Mouse (Mus musculus): ENCODE measurements around the gene Gas7. TPM values are rescaled to one million over a fixed set of nuclear protein-coding genes. Genes with fewer than 3 reads are reported as not detected.

Gene Gas7
- total and polyA plus RNA-seq, 2 experiments, result 1.5 to 1.7 TPM

GRCm38 (mm10) chr11:67531926-67532565 is 76.8 kb downstream of the Gas7 start:
- peaks cover 28% of the 10 kb centered on the region for H3K4me1 ChIP-seq (ENCODE audit: control insufficient read depth, insufficient read depth, low read length)
- no peak overlapping the region for H3K4me3 ChIP-seq (ENCODE audit: insufficient read depth, low read depth, low read length)
- H3K27ac ChIP-seq (replicated peaks; ENCODE audit: insufficient read depth, low read depth, low read length), result no peak overlapping the region
- 51% methylated on average over 6 of the region's 6 CpGs for WGBS
- no peak overlapping the region for H3K9ac ChIP-seq (ENCODE audit: low read depth, low read length)
- TF ChIP-seq CTCF (IDR thresholded peaks at IDR 0.05; ENCODE audit: low read depth, low read length), result no peak
- no peaks in the 10 kb centered on the region for H3K36me3 ChIP-seq (ENCODE audit: control insufficient read depth, insufficient read depth, low read length)
- H3K79me2 ChIP-seq (ENCODE audit: control insufficient read depth, insufficient read depth, low read length), result no peaks in the 10 kb centered on the region
- peak; percentile 67 for DNase-seq (ENCODE audit: extremely low read depth, low read depth, low spot score)
- H3K27me3 ChIP-seq (ENCODE audit: control insufficient read depth, insufficient read depth, low read length), result no peaks in the 10 kb centered on the region

- Histone ChIP-seq H3K4me3 (ENCODE audit: insufficient read depth, low read depth, low read length) (no peak overlapping the region), H3K27me3 (ENCODE audit: control insufficient read depth, insufficient read depth, low read length) (no peaks in the 10 kb centered on the region), H3K9ac (ENCODE audit: low read depth, low read length) (no peak overlapping the region), H3K79me2 (ENCODE audit: control insufficient read depth, insufficient read depth, low read length) (no peaks in the 10 kb centered on the region), H3K27ac (replicated peaks; ENCODE audit: insufficient read depth, low read depth, low read length) (0 out of 2 replicates have a peak overlapping the region, but pooled peaks have one; percentile 2), H3K36me3 (ENCODE audit: control insufficient read depth, insufficient read depth, low read length) (no peaks in the 10 kb centered on the region), H3K4me1 (ENCODE audit: control insufficient read depth, insufficient read depth, low read length) (peaks cover 21% of the 10 kb centered on the region)
- TF ChIP-seq CTCF (IDR thresholded peaks at IDR 0.05; ENCODE audit: low read depth, low read length) (no peak), POLR2A (IDR thresholded peaks at IDR 0.05; ENCODE audit: extremely low read depth, insufficient read depth, low read length) (no peak)
- peak; percentile 71 for DNase-seq (ENCODE audit: extremely low read depth, low read depth, low spot score)
- 81% methylated on average over 10 of the region's 10 CpGs for WGBS
These were observed 77.5 kb downstream of the Gas7 start for GRCm38 (mm10) chr11:67532728-67533127.

- H3K27me3 ChIP-seq (ENCODE audit: control insufficient read depth, insufficient read depth, low read length), result no peaks in the 10 kb centered on the region
- TF ChIP-seq POLR2A (IDR thresholded peaks at IDR 0.05; ENCODE audit: extremely low read depth, insufficient read depth, low read length) (no peak), CTCF (IDR thresholded peaks at IDR 0.05; ENCODE audit: low read depth, low read length) (no peak)
- H3K27ac ChIP-seq (replicated peaks; ENCODE audit: insufficient read depth, low read depth, low read length), result 0 out of 2 replicates have a peak overlapping the region, but pooled peaks have one; percentile 2
- WGBS, result 47% methylated on average over 6 of the region's 6 CpGs
- H3K36me3 ChIP-seq (ENCODE audit: control insufficient read depth, insufficient read depth, low read length), result no peaks in the 10 kb centered on the region
- no peak overlapping the region for H3K4me3 ChIP-seq (ENCODE audit: insufficient read depth, low read depth, low read length)
- peaks cover 20% of the 10 kb centered on the region for H3K4me1 ChIP-seq (ENCODE audit: control insufficient read depth, insufficient read depth, low read length)
- H3K79me2 ChIP-seq (ENCODE audit: control insufficient read depth, insufficient read depth, low read length), result no peaks in the 10 kb centered on the region
- no peak overlapping the region for H3K9ac ChIP-seq (ENCODE audit: low read depth, low read length)
- DNase-seq (ENCODE audit: extremely low read depth, low read depth, low spot score), result peak; percentile 79
These were observed 77.9 kb downstream of the Gas7 start for GRCm38 (mm10) chr11:67533151-67533550.

- DNase-seq (ENCODE audit: extremely low read depth, low read depth, low spot score), result peak; percentile 98
- H3K27ac ChIP-seq (replicated peaks; ENCODE audit: insufficient read depth, low read depth, low read length), result no peak overlapping the region
- H3K27me3 ChIP-seq (ENCODE audit: control insufficient read depth, insufficient read depth, low read length), result no peaks in the 10 kb centered on the region
- no peak for TF ChIP-seq POLR2A (IDR thresholded peaks at IDR 0.05; ENCODE audit: extremely low read depth, insufficient read depth, low read length)
- TF ChIP-seq CTCF (IDR thresholded peaks at IDR 0.05; ENCODE audit: low read depth, low read length), result no peak
- no peak overlapping the region for H3K9ac ChIP-seq (ENCODE audit: low read depth, low read length)
- H3K4me3 ChIP-seq (ENCODE audit: insufficient read depth, low read depth, low read length), result no peak overlapping the region
- WGBS, result 21% methylated on average over 1 of the region's 1 CpGs
- no peaks in the 10 kb centered on the region for H3K36me3 ChIP-seq (ENCODE audit: control insufficient read depth, insufficient read depth, low read length)
- peaks cover 19% of the 10 kb centered on the region for H3K4me1 ChIP-seq (ENCODE audit: control insufficient read depth, insufficient read depth, low read length)
- H3K79me2 ChIP-seq (ENCODE audit: control insufficient read depth, insufficient read depth, low read length), result no peaks in the 10 kb centered on the region
These were observed 80.5 kb downstream of the Gas7 start for GRCm38 (mm10) chr11:67535703-67536102.

- Histone ChIP-seq H3K27me3 (ENCODE audit: control insufficient read depth, insufficient read depth, low read length) (no peaks in the 10 kb centered on the region), H3K79me2 (ENCODE audit: control insufficient read depth, insufficient read depth, low read length) (no peaks in the 10 kb centered on the region), H3K36me3 (ENCODE audit: control insufficient read depth, insufficient read depth, low read length) (no peaks in the 10 kb centered on the region), H3K9ac (ENCODE audit: low read depth, low read length) (no peak overlapping the region), H3K27ac (replicated peaks; ENCODE audit: insufficient read depth, low read depth, low read length) (no peak overlapping the region), H3K4me1 (ENCODE audit: control insufficient read depth, insufficient read depth, low read length) (peaks cover 19% of the 10 kb centered on the region), H3K4me3 (ENCODE audit: insufficient read depth, low read depth, low read length) (no peak overlapping the region)
- TF ChIP-seq CTCF (IDR thresholded peaks at IDR 0.05; ENCODE audit: low read depth, low read length) (no peak), POLR2A (IDR thresholded peaks at IDR 0.05; ENCODE audit: extremely low read depth, insufficient read depth, low read length) (no peak)
- peak; percentile 65 for DNase-seq (ENCODE audit: extremely low read depth, low read depth, low spot score)
- 63% methylated on average over 1 of the region's 1 CpGs for WGBS
These were observed 81.2 kb downstream of the Gas7 start for GRCm38 (mm10) chr11:67536413-67536812.

- Histone ChIP-seq H3K27ac (replicated peaks; ENCODE audit: insufficient read depth, low read depth, low read length) (no peak overlapping the region), H3K79me2 (ENCODE audit: control insufficient read depth, insufficient read depth, low read length) (no peaks in the 10 kb centered on the region), H3K4me3 (ENCODE audit: insufficient read depth, low read depth, low read length) (no peak overlapping the region), H3K4me1 (ENCODE audit: control insufficient read depth, insufficient read depth, low read length) (peaks cover 17% of the 10 kb centered on the region), H3K9ac (ENCODE audit: low read depth, low read length) (no peak overlapping the region), H3K27me3 (ENCODE audit: control insufficient read depth, insufficient read depth, low read length) (no peaks in the 10 kb centered on the region), H3K36me3 (ENCODE audit: control insufficient read depth, insufficient read depth, low read length) (no peaks in the 10 kb centered on the region)
- DNase-seq (ENCODE audit: extremely low read depth, low read depth, low spot score), result no peak
- TF ChIP-seq CTCF (IDR thresholded peaks at IDR 0.05; ENCODE audit: low read depth, low read length) (no peak), POLR2A (IDR thresholded peaks at IDR 0.05; ENCODE audit: extremely low read depth, insufficient read depth, low read length) (no peak)
- 86% methylated on average over 4 of the region's 4 CpGs for WGBS
These were observed 82.1 kb downstream of the Gas7 start for GRCm38 (mm10) chr11:67537353-67537752.

Data from liver, adult 2 months (tissue).